Mouse (Mus musculus) heart, embryonic 10.5 days (tissue): ENCODE results near the gene Hectd2. TPM values are rescaled to one million over a fixed set of nuclear protein-coding genes. Genes with fewer than 3 reads are reported as not detected.

ENCODE experiments used
- DNase-seq: peaks from one replicate; pipeline ENCODE4 v3.0.0-alpha.2; 2017; ENCODE audit warnings: low spot score
- H3K27ac ChIP-seq: fragments of 300-500 bp; sonication (generic); 2 replicates; pipeline ENCODE4 v1.5.1; 2016; ENCODE audit warnings: mild to moderate bottlenecking
- H3K27me3 ChIP-seq: fragments of 300-500 bp; sonication (generic); 2 replicates; pipeline ENCODE4 v1.6.1; 2016; ENCODE audit warnings: mild to moderate bottlenecking; ENCODE audit not compliant: poor library complexity, insufficient read depth, severe bottlenecking
- H3K36me3 ChIP-seq: fragments of 300-500 bp; sonication (generic); 2 replicates; pipeline ENCODE4 v1.6.1; 2016; ENCODE audit warnings: mild to moderate bottlenecking, moderate library complexity
- H3K4me1 ChIP-seq: fragments of 300-500 bp; sonication (generic); 2 replicates; pipeline ENCODE4 v1.6.1; 2016; ENCODE audit warnings: mild to moderate bottlenecking
- H3K4me3 ChIP-seq: fragments of 300-500 bp; sonication (generic); 2 replicates; pipeline ENCODE4 v1.5.1; 2016; ENCODE audit warnings: mild to moderate bottlenecking, moderate library complexity
- H3K9me3 ChIP-seq: fragments of 300-500 bp; sonication (generic); 2 replicates; pipeline ENCODE4 v1.6.1; 2016; ENCODE audit warnings: mild to moderate bottlenecking, moderate library complexity
- WGBS: fragments of 180-500 bp; shearing (Covaris S2); methylation state at CpG from one replicate; pipeline ENCODE4 v1.1.7; 2016; 5-methylcytosine and 5-hydroxymethylcytosine counted together
- polyA plus RNA-seq: library from polyadenylated mRNA; unstranded; fragments of >200 nt; fragmentation: Nextera tagmentation; extraction: Ambion mirVana; gene quantifications from 2 replicates; pipeline ENCODE4 v1.2.1, GENCODE M21; 2016

Gene Hectd2
- polyA plus RNA-seq, 1 experiment from 2014 or later = 6.7 TPM

DNA sequence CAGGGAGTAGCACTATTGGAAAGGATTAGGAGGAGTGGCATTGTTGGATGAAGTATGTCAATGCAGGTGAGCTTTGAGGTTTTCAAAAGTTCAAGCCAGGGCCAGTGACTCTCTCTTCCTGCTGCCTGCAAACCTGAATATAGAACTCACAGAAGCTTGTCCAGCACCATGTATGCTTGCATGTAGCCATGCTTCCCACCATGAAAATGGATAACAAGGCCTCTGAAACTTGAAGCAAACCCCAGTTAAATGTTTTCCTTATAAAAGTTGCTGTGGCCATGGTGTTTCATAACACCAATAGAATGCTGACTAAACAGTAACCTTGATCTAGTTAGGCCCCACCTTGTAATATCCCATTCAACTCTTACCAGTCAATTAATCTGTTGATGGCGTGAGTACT, 27.7 kb downstream of the Hectd2 start:
- H3K4me3 ChIP-seq = no peak overlapping the region
- 93% methylated on average over 1 of the region's 1 CpGs for WGBS
- H3K36me3 ChIP-seq = no peaks in the 10 kb centered on the region
- H3K27ac ChIP-seq = no peak overlapping the region
- DNase-seq = no peak
- H3K9me3 ChIP-seq = no peaks in the 10 kb centered on the region
- no peaks in the 10 kb centered on the region for H3K4me1 ChIP-seq
- H3K27me3 ChIP-seq = no peaks in the 10 kb centered on the region

DNA sequence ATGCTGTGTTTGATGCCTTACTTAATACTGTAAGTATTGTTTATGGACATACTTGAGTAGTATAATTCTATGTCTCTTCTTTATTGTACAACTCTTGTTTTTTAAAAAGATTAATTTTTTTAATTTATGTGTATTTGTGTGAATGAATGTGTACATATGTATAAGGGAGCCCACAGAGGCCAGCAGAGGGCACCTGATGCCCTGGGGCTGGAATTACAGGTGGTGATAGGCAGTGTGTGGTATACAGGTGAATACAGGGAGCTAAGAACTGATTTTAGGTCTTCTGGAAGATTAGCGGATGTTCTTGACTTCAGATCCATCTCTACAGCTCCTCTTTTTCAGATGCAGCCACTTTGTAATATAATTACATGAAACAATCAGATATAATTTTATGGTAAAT, 31.1 kb downstream of the Hectd2 start:
- Histone ChIP-seq H3K9me3 (no peaks in the 10 kb centered on the region), H3K4me3 (no peak overlapping the region), H3K4me1 (no peaks in the 10 kb centered on the region), H3K27me3 (no peaks in the 10 kb centered on the region), H3K36me3 (peaks cover 9% of the 10 kb centered on the region; the same call in 1 of the 2 replicates), H3K27ac (no peak overlapping the region)
- 83% methylated on average over 1 of the region's 1 CpGs for WGBS
- no peak for DNase-seq

DNA sequence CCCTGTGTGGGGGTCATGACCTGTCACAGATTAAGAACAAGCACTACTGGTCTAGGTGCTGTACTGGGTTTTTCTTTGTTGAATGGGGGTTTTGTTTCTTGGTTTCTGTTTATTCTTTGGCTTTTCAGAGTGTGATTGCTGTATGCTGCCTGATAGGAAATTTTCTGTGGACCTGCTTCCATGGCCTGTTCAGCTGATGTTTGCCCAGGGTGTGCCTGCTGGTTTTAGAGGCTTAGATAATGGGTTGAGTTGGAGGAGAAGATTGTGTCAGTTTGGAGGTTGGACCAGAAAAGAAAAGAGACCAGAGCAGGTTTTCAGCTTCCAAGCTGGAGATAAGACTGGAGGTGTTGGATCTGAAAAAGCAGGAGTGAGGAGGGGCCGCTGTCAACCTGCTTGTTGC, 40.0 kb downstream of the Hectd2 start:
- Histone ChIP-seq H3K9me3 (no peaks in the 10 kb centered on the region), H3K4me3 (no peak overlapping the region), H3K4me1 (peaks cover 11% of the 10 kb centered on the region; the same call in 1 of the 2 replicates), H3K27ac (no peak overlapping the region), H3K27me3 (no peaks in the 10 kb centered on the region), H3K36me3 (peaks cover 1% of the 10 kb centered on the region; the same call in 1 of the 2 replicates)
- DNase-seq = no peak
- WGBS = 41% methylated on average over 1 of the region's 1 CpGs

DNA sequence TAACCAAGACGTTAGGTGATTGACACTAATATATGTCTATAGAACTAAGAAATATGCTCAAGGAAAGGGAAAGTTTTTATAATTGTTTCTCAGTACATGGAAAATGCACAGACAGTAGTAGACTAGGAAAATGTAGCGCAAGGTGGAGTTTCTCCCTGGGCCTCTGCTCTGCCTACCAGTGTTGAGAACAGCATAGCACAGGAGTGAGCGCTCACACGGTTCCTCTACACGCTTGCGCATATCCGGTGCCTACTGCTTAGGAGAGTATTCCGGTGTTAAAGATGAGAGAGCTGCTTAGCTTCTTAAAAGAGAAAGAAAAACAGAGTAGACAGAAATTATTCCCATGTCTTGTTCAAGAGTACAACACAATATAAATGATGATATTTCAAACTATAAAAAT, 47.4 kb downstream of the Hectd2 start:
- Histone ChIP-seq H3K4me1 (0 out of 2 replicates have a peak, but pooled peaks cover 6% of the 10 kb centered on the region), H3K4me3 (no peak overlapping the region), H3K27me3 (no peaks in the 10 kb centered on the region), H3K9me3 (no peaks in the 10 kb centered on the region), H3K27ac (no peak overlapping the region), H3K36me3 (no peaks in the 10 kb centered on the region)
- DNase-seq = no peak
- WGBS = 91% methylated on average over 8 of the region's 8 CpGs

DNA sequence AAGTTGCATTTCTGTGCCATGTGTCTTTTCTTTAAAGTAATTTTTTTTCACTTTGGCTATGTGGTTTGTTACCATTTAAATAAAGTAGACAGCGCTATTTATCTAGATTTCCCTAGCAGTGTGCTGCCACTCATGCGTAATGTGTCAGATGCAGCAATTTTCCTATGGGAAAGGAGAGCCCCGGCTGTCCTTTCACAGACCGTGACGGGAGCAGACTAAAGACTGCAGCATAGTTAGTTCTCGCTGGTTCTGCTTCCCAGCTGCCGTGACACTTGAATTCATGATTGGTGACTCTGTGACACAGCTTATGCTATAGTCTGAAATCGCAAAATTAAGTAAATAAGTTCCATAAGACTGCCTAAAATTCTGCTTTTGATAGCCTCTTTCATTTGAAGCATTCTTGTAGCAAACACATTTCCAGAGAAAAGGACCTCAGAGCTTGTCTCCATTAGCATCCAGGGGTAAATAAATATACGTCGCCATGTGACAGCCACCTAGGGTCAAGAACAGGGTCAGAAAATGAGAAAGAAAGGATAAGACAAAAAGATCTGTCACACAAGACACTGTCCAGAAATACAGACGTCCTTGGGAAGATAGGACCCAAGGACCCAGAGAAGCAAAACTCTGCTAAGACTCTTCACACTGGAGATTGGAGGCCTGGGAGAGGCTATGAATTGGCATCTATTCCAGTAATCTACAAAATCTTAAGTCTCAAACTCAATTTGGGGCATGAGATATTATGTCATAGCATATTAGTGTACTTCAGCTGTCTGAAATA, 48.3 kb downstream of the Hectd2 start:
- H3K36me3 ChIP-seq = no peaks in the 10 kb centered on the region
- no peaks in the 10 kb centered on the region for H3K9me3 ChIP-seq
- 52% methylated on average over 11 of the region's 11 CpGs for WGBS
- H3K4me1 ChIP-seq = 0 out of 2 replicates have a peak, but pooled peaks cover 6% of the 10 kb centered on the region
- no peak for DNase-seq
- no peak overlapping the region for H3K4me3 ChIP-seq
- H3K27me3 ChIP-seq = no peaks in the 10 kb centered on the region
- no peak overlapping the region for H3K27ac ChIP-seq

DNA sequence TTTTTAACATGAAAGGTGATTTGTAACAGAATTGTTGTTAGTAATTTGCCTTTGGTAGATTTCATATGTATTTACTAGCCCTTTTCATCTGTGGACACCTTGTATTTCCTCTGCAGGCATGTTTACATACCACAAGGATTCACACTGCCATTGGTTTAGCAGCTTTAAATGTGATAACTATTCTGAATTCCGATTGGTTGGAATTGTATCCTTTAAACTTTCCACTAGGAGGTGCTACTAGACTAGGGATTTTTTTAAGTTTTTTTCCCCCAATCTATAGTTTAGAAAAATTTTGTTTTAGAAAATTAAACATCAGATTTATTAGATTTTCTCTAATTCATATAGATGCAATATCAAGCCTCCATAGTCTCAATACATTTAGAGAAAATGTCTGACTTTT, 51.8 kb downstream of the Hectd2 start:
- Histone ChIP-seq H3K4me1 (0 out of 2 replicates have a peak, but pooled peaks cover 6% of the 10 kb centered on the region), H3K27ac (no peak overlapping the region), H3K4me3 (no peak overlapping the region), H3K36me3 (no peaks in the 10 kb centered on the region), H3K9me3 (no peaks in the 10 kb centered on the region), H3K27me3 (no peaks in the 10 kb centered on the region)
- 46% methylated on average over 1 of the region's 1 CpGs for WGBS
- DNase-seq = no peak

DNA sequence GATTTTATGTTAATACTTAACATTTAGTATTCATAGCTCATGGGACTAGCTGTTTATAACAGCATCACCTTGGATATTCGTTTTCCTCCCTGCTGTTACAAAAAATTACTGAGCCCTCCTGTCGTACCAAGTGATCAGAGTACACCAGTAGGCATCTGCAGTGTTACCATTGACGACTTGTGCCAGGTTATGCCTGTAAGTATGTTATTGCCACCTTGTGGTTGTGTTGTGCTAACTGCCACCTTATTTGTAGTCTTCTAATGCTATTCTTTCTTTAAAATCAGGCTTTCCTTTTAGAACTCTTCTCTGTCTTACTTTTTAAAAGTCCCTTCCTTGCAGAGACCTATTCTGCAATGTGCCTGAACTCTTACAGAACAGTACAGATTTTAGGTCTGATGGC, 54.8 kb downstream of the Hectd2 start:
- H3K9me3 ChIP-seq = no peaks in the 10 kb centered on the region
- H3K4me1 ChIP-seq = no peaks in the 10 kb centered on the region
- H3K27ac ChIP-seq = no peak overlapping the region
- H3K27me3 ChIP-seq = no peaks in the 10 kb centered on the region
- DNase-seq = no peak
- no peak overlapping the region for H3K4me3 ChIP-seq
- H3K36me3 ChIP-seq = peaks cover 2% of the 10 kb centered on the region; the same call in 1 of the 2 replicates
- 52% methylated on average over 3 of the region's 3 CpGs for whole genome bisulfite sequencing

DNA sequence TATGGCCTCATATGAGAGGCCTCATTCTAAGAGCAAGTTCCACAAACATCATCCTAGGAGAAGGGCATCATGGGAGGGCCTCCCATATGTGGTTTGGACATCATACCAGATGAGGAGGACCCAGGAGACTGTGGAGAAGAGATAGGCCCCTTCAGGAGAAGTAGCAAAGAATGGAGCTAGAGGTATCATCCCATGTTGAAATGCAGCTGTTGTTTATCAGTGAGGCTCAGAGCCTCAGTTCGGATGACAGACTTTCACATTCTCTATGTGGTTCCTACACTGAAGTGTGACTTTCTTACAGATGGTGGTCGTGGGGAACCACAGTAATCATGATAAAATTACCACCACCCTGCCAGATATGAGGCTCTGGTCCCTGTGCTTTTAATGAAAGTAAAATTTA, 55.9 kb downstream of the Hectd2 start:
- Histone ChIP-seq H3K36me3 (peaks cover 2% of the 10 kb centered on the region; the same call in 1 of the 2 replicates), H3K4me1 (no peaks in the 10 kb centered on the region), H3K27ac (no peak overlapping the region), H3K27me3 (no peaks in the 10 kb centered on the region), H3K4me3 (no peak overlapping the region), H3K9me3 (no peaks in the 10 kb centered on the region)
- no peak for DNase-seq
- 55% methylated on average over 2 of the region's 2 CpGs for WGBS

DNA sequence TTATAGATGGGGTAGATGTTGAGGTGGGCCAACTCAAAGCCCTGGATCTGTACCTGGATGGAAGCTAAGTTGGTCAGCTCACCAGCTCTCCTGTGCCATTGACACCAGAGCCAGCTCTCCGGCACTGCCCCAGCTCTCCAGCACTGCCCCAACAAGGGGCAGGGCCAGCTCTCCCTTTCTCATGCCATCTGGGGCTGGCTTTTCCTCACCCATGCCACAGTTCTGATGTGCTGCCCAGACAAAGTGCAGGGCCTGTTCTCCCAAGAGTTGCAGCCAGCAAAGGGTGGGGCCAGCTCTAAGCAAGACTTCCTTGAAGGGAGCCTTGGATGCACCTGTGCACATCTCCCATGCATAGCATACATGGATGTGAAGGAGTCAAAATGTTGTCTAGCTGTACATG, 71.5 kb downstream of the Hectd2 start:
- no peaks in the 10 kb centered on the region for H3K4me1 ChIP-seq
- DNase-seq = no peak
- WGBS = 88% methylated on average over 1 of the region's 1 CpGs
- H3K27me3 ChIP-seq = no peaks in the 10 kb centered on the region
- H3K4me3 ChIP-seq = no peak overlapping the region
- H3K27ac ChIP-seq = no peak overlapping the region
- H3K9me3 ChIP-seq = no peaks in the 10 kb centered on the region
- H3K36me3 ChIP-seq = no peaks in the 10 kb centered on the region

DNA sequence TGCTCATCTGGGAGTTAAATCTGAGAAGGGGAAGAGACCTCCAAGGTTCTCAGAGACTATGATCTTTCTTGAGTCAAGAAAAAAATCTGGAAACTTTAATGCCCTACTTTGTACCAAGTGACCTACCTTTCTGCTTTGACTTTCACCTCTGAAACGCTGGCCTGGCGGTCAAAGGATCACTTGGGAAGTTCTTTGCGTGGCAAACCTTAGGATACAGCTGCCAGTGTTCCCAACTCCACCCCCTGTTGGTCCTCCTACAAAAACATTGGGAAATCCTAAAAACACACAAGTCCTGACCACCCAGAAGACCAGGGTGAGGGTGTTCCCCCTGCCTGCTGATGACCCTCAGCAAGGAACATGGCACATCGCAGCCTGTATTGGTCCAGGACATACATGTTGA, 72.4 kb downstream of the Hectd2 start:
- Histone ChIP-seq H3K9me3 (no peaks in the 10 kb centered on the region), H3K27me3 (no peaks in the 10 kb centered on the region), H3K36me3 (no peaks in the 10 kb centered on the region), H3K4me1 (no peaks in the 10 kb centered on the region), H3K4me3 (no peak overlapping the region), H3K27ac (no peak overlapping the region)
- no peak for DNase-seq
- 74% methylated on average over 4 of the region's 4 CpGs for WGBS

DNA sequence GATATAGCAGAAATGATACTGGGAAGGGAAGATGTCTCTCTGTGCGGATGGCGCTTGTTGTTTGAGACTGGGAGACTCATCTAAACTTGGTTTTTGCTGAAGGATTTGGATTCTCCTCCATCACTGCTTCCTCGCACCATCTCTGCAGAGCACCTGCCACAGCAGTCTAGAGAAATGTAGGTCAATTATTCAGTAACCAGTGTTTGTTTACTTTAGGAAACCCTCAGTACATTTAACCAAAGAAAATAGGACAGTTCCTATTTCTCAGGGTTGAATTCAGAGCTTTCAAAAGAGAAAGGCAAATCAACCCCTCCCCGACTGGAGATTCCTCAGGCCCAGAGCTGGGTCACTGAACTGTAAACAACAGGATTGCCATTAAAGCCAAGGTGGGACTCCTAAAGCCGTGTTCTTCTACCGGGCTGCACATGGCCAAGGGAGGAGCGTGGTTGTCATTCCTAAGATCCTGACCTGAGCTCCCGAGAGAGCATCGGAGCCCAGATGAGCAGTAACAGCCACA, 75.0 kb downstream of the Hectd2 start:
- 80% methylated on average over 9 of the region's 9 CpGs for WGBS
- Histone ChIP-seq H3K27ac (no peak overlapping the region), H3K4me1 (no peaks in the 10 kb centered on the region), H3K4me3 (no peak overlapping the region), H3K36me3 (no peaks in the 10 kb centered on the region), H3K27me3 (no peaks in the 10 kb centered on the region), H3K9me3 (no peaks in the 10 kb centered on the region)
- no peak for DNase-seq

DNA sequence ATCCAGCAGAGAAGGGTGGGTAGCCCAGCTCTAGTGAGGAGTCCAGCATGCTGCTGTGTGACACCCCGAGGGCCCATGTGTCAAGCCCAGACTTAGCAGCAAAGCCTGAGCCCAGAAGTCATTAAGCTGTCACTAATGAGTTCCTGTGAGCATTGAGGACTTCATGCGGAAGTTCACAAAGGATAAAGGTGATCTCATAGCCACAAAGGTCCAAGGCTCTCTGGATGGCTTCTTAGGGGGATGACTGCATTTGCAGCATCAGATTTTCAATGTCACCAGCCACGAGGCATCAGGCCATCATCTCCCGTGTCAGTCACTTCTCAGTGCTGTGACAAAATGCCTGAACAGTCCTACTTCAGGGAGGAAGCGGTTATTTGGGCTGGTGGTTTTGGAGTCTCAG, 75.9 kb downstream of the Hectd2 start:
- Histone ChIP-seq H3K4me3 (no peak overlapping the region), H3K36me3 (no peaks in the 10 kb centered on the region), H3K9me3 (no peaks in the 10 kb centered on the region), H3K27ac (no peak overlapping the region), H3K4me1 (no peaks in the 10 kb centered on the region), H3K27me3 (no peaks in the 10 kb centered on the region)
- 83% methylated on average over 5 of the region's 5 CpGs for WGBS
- no peak for DNase-seq

DNA sequence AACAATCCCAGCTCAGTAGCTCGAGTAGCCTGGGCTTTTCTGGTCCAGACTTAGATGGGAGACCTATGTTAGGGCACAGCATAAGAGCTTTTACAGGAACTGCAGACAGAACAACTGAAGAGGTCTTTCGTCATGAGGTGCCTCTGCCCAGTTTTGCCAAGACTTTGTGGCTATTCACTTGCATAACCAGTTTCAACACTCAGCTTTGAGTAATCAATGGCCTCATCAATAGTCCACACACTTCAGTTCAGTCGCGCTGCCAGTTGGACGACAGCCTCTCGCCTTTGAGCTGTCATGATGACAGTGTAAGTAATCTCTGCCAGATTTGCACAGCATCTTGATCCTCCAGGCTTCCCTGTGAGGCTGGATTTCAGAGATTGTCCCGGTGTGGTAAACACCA, 80.3 kb downstream of the Hectd2 start:
- no peaks in the 10 kb centered on the region for H3K36me3 ChIP-seq
- DNase-seq = no peak
- H3K4me1 ChIP-seq = no peaks in the 10 kb centered on the region
- H3K9me3 ChIP-seq = no peaks in the 10 kb centered on the region
- 87% methylated on average over 7 of the region's 7 CpGs for WGBS
- no peaks in the 10 kb centered on the region for H3K27me3 ChIP-seq
- H3K4me3 ChIP-seq = no peak overlapping the region
- no peak overlapping the region for H3K27ac ChIP-seq
